Mouse (Mus musculus): ENCODE measurements around the gene Lce1g.

Gene Lce1g

GRCm38 (mm10) chr3:92752238-92752637, at the start of gene Lce1g:
TSS of gene Lce1g (minus strand) at chr3:92752338.
- DNase-seq = no peak

DNA sequence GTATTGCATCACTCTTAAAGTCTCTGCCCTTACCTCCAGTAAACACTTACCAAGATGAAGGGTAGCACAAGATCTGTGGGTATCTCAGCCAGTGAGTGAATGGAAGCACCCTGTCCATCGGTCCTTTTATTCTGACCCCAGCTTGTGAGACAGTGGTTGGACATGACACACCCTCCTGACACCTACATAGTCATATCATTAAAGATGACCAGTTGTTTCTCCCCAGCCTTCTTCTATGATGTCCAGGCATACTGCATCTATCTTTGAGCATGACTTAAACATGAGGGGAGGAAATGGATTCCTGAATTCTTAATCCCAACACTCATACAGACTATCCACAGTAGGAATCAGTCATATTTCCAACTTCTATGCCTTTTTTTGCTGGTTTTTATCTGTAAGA, 38.3 kb upstream of the Lce1g start, which contains the start of gene Lce1j:
TSS of gene Lce1j (minus strand) at position 101 of the 400 bp plus-strand sequence.
- DNase-seq = no peak

GRCm38 (mm10) chr3:92778799-92779198, 26.7 kb upstream of the Lce1g start, which contains the start of gene Lce1i:
TSS of gene Lce1i (minus strand) at chr3:92778899.
- DNase-seq = no peak

- no peak for DNase-seq
These were observed 19.4 kb upstream of the Lce1g start for GRCm38 (mm10) chr3:92771573-92771972.

- DNase-seq = no peak
These were observed 12.8 kb upstream of the Lce1g start, which contains the start of gene Lce1h for GRCm38 (mm10) chr3:92764965-92765364. TSS of gene Lce1h (minus strand) at chr3:92765065.

- peak in 1 of 2 experiments; percentile 9 for DNase-seq
These were observed 1.1 kb upstream of the Lce1g start for GRCm38 (mm10) chr3:92753197-92753596.

- DNase-seq = no peak
These were observed 13.1 kb downstream of the Lce1g start, which contains the start of gene Gm38119 for GRCm38 (mm10) chr3:92738996-92739395. TSS of gene Gm38119 (minus strand) at chr3:92739096.

- no peak for DNase-seq
These were observed 29.5 kb downstream of the Lce1g start for GRCm38 (mm10) chr3:92722631-92723030.

DNA sequence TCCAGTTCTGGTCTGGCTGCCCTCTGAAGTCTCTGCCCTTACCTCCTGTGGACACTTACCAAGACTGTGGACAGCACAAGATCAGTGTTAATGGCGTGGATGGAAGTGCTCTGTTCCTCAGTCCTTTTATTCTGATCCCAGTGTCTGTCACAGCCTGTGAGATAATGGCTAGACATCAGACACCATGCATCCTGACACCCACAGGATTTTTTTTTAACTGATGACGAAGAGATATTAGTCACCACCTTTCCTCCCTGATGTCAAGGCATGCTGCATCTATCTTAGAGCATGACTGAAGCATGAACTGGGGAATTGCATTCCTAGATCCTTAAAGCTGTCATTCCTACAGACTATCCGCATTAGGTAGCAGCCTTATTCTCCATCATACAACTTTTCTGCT, 31.9 kb downstream of the Lce1g start, which contains the start of gene Lce1f:
TSS of gene Lce1f (minus strand) at position 101 of the 400 bp plus-strand sequence.
- no peak for DNase-seq

DNA sequence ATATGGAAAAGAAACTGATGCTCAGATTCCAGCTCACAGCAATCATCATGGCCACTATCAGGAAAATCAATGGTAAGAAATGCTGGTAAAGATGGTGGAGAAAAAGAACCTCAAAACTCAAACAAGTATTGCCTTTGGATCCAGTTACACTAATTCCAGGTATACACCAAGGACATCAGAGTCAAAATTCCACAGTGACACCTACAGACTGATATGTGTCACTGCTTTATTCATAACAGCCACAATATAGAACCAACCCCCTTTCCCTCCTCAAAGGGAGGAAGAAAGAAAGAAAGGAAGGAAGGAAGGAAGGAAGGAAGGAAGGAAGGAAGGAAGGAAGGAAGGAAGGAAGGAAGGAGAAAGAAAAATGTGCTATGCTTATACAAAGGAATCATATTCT, 37.0 kb downstream of the Lce1g start:
- DNase-seq = no peak

DNA sequence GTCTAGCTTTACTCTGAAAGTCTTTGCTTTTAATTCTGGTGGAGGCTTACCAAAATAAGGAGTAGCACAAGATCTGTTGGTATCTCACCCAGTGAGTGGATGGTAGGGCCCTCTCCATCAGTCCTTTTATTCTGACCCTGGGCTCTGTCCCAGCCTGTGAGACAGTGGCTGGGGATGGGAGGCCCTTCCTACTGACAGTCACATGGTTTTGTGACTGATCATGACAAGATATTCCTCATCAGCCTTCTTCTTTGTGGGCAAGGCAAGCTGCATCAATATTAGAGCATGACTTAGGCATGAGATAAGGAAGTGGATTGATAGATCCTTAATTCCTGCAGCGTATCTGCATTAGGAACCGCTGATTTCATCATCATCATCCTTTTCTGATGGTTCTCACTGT, 43.2 kb downstream of the Lce1g start, which contains the start of gene Lce1e:
TSS of gene Lce1e (minus strand) at position 101 of the 400 bp plus-strand sequence.
- no peak for DNase-seq
